Mouse (Mus musculus) kidney, postnatal 0 days (tissue): ENCODE measurements around the gene Gm10300. TPM values are rescaled to one million over a fixed set of nuclear protein-coding genes. Genes with fewer than 3 reads are reported as not detected.

Source experiments
- ATAC-seq: fragments of 200-750 bp; cut with Nextera tagmentation; replicated peaks from 2 replicates; pipeline ENCODE4 v1.8.0; 2017; ENCODE audit warnings: low read depth, moderate number of reproducible peaks, moderate TSS enrichment, moderate library complexity; ENCODE audit not compliant: low FRiP score
- DNase-seq: peaks from one replicate; pipeline ENCODE4 v3.0.0-alpha.2; 2016; ENCODE audit warnings: low spot score
- H3K27ac ChIP-seq: fragments of 300-500 bp; sonication (generic); 2 replicates; pipeline ENCODE4 v1.5.1; 2014; ENCODE audit warnings: mild to moderate bottlenecking
- H3K27me3 ChIP-seq: fragments of 300-500 bp; sonication (generic); 2 replicates; pipeline ENCODE4 v1.6.1; 2014; ENCODE audit warnings: low read length, mixed read lengths; ENCODE audit not compliant: insufficient read depth
- H3K36me3 ChIP-seq: fragments of 300-500 bp; sonication (generic); 2 replicates; pipeline ENCODE4 v1.6.1; 2014; ENCODE audit warnings: low read length, mixed read lengths; ENCODE audit not compliant: insufficient read depth
- H3K4me1 ChIP-seq: fragments of 300-500 bp; sonication (generic); replicated peaks from 2 replicates; pipeline ENCODE4 v1.6.1; 2014; ENCODE audit warnings: antibody characterized with exemption, low read length, mixed read lengths; ENCODE audit not compliant: insufficient read depth
- H3K4me2 ChIP-seq: fragments of 300-500 bp; sonication (generic); 2 replicates; pipeline ENCODE4 v1.6.1; 2014; ENCODE audit warnings: mild to moderate bottlenecking, low read length, moderate library complexity, mixed read lengths
- H3K4me3 ChIP-seq: fragments of 300-500 bp; sonication (generic); replicated peaks from 2 replicates; pipeline ENCODE4 v1.5.1; 2014; ENCODE audit warnings: low read depth, low read length
- H3K9ac ChIP-seq: fragments of 300-500 bp; sonication (generic); 2 replicates; pipeline ENCODE4 v1.6.1; 2014; ENCODE audit warnings: low read depth, low read length
- H3K9me3 ChIP-seq: fragments of 300-500 bp; sonication (generic); replicated peaks from 2 replicates; pipeline ENCODE4 v1.6.1; 2016; ENCODE audit warnings: low read length, inconsistent platforms, mixed read lengths
- CTCF ChIP-seq: IDR thresholded peaks from 2 replicates; pipeline ENCODE4 v1.5.1; 2016; ENCODE audit warnings: antibody characterized with exemption, low read depth, mild to moderate bottlenecking, moderate library complexity
- WGBS: fragments of 180-500 bp; shearing (Covaris S2); extraction: QIAGEN DNeasy Blood & Tissue Kit; methylation state at CpG from one replicate; pipeline ENCODE4 v1.1.7; 2014; 5-methylcytosine and 5-hydroxymethylcytosine counted together
- polyA plus RNA-seq: library from polyadenylated mRNA; unstranded; fragments of >200 nt; fragmentation: Nextera tagmentation; extraction: Ambion mirVana; gene quantifications from 2 replicates; pipeline ENCODE4 v1.2.1, GENCODE M21; 2015

Gm10300 gene
- polyA plus RNA-seq, 1 experiment from 2014 or later = 0.08 TPM

DNA sequence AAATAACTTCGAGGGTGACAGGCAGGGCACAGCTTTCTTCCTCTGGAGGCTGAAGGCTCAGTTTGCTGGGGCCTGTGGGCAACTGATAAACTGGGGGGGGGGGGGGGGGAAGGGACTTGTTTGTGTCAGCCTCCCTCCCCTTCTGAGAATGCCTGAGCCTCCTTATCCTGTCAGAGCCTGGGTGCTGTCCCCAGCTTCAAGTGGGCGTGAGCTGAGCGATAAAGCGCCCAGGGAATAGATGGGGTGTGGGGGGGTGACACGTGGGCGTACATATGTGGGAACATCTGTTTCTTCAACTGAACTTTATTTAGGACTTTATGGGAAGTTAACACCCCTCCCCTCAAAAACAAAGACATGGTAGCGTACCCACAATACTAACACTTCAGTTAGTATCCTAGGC, 2.9 kb downstream of the Gm10300 start:
- ATAC-seq = no peak
- 0 out of 2 replicates have a peak, but pooled peaks cover 8% of the 10 kb centered on the region for H3K4me1 ChIP-seq
- H3K27ac ChIP-seq = peak overlapping the region; percentile 72; the same call in 1 of the 2 replicates
- H3K4me2 ChIP-seq = 0 out of 2 replicates have a peak overlapping the region, but pooled peaks have one; percentile 6
- DNase-seq = no peak
- WGBS = 65% methylated on average over 7 of the region's 7 CpGs
- no peak overlapping the region for H3K4me3 ChIP-seq
- no peaks in the 10 kb centered on the region for H3K36me3 ChIP-seq
- no peak for TF ChIP-seq CTCF
- no peaks in the 10 kb centered on the region for H3K9me3 ChIP-seq
- H3K27me3 ChIP-seq = no peaks in the 10 kb centered on the region
- H3K9ac ChIP-seq = no peak overlapping the region

DNA sequence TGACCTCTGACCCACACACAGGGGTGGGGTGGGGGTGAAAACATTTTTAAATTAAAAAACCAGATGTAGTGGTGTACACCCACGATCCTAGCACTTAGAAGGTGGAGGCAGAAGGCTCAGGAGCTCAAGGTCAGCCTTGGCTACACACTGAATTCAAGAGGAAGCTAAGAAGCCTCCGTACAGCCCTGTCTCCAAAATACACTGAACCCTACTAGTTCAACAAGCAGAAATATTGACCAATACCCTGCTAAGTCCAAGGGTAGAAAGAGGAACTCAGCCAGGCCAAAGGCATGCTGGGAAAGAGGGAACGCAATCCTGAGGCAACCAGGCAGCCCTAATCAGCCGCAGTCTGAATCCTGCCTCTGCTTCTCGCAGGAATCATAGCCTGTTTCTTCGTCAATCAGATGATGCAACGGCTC, 3.8 kb downstream of the Gm10300 start:
- Histone ChIP-seq H3K4me2 (no peak overlapping the region), H3K4me1 (0 out of 2 replicates have a peak, but pooled peaks cover 8% of the 10 kb centered on the region), H3K27ac (no peak overlapping the region), H3K36me3 (no peaks in the 10 kb centered on the region), H3K27me3 (no peaks in the 10 kb centered on the region), H3K4me3 (no peak overlapping the region), H3K9ac (no peak overlapping the region), H3K9me3 (no peaks in the 10 kb centered on the region)
- DNase-seq (no peak), ATAC-seq (no peak)
- WGBS = 70% methylated on average over 7 of the region's 7 CpGs
- TF ChIP-seq CTCF = no peak

DNA sequence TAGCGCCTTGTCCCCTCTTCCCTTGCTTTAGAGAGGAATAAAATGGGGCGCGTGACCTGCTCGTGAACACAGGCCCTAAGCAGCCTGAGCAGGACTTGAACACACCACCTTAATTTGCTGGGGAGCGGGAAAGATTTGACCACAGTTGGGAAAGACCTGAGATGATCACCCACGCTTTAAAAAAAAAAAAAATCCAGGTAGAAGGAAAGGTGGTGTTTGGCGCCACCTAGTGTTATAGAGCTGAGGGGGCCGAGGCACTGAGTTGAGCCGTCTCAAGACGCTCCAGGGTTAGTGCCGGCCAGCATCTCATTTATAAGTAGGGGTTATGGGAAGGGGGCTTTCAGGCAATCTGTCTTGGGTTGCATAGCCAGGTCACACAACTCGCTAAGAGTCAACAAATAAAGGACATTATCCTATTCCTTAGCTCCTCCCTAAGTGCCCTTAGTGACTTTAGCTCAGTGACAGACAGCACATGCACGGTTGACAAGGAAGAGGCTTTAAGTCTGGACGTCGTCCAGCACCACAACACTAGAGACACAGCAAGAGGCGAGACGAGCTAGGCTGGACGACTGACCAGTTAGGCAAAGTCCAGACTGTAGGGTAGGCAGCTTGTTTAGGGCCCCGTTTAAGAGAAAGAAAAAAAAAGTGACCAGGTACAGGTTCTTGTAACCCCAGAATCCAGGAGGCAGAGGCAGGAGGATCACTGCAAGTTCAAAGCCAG, 5.2 kb downstream of the Gm10300 start:
- Histone ChIP-seq H3K36me3 (no peaks in the 10 kb centered on the region), H3K27ac (no peak overlapping the region), H3K27me3 (no peaks in the 10 kb centered on the region), H3K4me3 (no peak overlapping the region), H3K4me1 (0 out of 2 replicates have a peak, but pooled peaks cover 8% of the 10 kb centered on the region), H3K9me3 (no peaks in the 10 kb centered on the region), H3K9ac (no peak overlapping the region), H3K4me2 (no peak overlapping the region)
- peak; percentile 94 for TF ChIP-seq CTCF
- 10% methylated on average over 19 of the region's 19 CpGs for WGBS
- ATAC-seq = no peak
- peak; percentile 84 for DNase-seq

DNA sequence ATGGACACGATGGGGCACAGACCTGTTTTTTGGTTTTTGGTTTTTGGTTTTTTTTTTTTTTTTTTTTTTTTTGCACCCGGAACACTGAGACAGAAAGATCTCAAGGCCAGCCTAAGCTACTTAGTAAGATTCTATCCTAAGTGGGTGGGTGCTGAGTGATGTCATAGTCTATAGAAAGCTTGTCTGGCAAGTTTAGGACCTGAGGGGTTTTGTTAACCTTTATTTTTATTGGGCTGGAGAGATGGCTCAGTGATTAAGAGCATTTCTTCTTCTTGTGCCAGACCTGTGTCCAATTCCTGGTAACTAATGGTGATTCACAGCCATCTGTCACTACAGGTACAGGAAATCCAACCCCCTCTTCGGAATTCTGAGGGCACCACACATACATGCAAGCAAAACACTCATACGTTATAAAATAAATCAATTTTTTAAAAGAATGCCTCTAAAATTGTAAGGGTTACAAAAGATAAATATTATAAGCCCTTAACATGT, 6.0 kb downstream of the Gm10300 start:
- Histone ChIP-seq H3K27ac (no peak overlapping the region), H3K27me3 (no peaks in the 10 kb centered on the region), H3K4me3 (no peak overlapping the region), H3K9ac (no peak overlapping the region), H3K9me3 (no peaks in the 10 kb centered on the region), H3K4me2 (no peak overlapping the region), H3K4me1 (0 out of 2 replicates have a peak, but pooled peaks cover 8% of the 10 kb centered on the region), H3K36me3 (no peaks in the 10 kb centered on the region)
- no peak for TF ChIP-seq CTCF
- 57% methylated on average over 4 of the region's 4 CpGs for WGBS
- no peak for ATAC-seq
- DNase-seq = no peak

DNA sequence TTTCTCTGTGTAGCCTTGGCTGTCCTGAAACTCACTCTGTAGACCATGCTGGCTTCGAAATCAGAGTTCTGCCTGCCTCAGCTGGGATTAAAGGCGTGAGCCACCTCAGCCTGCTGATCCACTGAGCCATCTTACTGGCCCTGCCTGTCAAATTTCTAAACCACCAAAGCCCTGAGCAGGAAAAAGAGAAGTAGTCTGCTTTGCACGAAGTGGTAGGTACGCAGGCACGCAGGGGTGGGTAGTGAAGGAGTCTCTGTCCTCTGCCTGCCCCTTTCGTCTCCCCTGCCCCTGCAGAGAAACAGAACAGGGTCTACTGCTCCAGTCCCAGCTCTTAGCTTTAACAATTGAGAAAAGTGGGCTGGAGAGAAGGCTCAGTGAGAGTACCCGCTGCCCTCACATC, 10.6 kb downstream of the Gm10300 start:
- ATAC-seq (no peak), DNase-seq (no peak)
- Histone ChIP-seq H3K4me2 (no peak overlapping the region), H3K27ac (no peak overlapping the region), H3K27me3 (no peaks in the 10 kb centered on the region), H3K4me1 (no peaks in the 10 kb centered on the region), H3K9me3 (no peaks in the 10 kb centered on the region), H3K4me3 (no peak overlapping the region), H3K36me3 (no peaks in the 10 kb centered on the region), H3K9ac (no peak overlapping the region)
- 92% methylated on average over 7 of the region's 7 CpGs for WGBS
- TF ChIP-seq CTCF = no peak

DNA sequence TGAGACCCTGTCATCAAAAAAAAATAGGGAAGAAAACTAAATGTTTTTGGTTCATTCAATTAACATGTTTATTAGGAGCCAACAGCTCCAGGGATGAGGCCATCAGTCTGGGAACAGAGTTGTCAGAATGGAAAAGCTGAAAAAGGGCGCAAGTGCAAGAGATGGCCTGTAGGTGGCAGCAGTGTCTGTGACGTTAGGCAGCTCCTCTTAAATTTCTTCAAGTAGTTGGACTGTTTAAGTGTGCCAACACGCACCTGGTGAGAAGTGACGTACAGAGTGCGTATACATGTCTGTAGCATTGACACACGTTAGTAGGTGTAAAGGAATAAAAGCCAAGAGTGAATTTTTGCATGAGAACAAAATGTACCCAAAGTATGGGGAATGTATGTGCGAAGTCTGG, 14.4 kb downstream of the Gm10300 start:
- no peak; the same call in 1 of the 2 replicates for ATAC-seq
- WGBS = 15% methylated on average over 7 of the region's 7 CpGs

More for the DNA sequence above, 14.4 kb downstream of the Gm10300 start:
- no peaks in the 10 kb centered on the region for H3K9me3 ChIP-seq
- H3K27me3 ChIP-seq = no peaks in the 10 kb centered on the region
- H3K4me3 ChIP-seq = no peak overlapping the region
- H3K4me1 ChIP-seq = no peaks in the 10 kb centered on the region
- TF ChIP-seq CTCF = peak; percentile 94
- no peak overlapping the region for H3K4me2 ChIP-seq
- no peak overlapping the region for H3K9ac ChIP-seq
- DNase-seq = peak; percentile 92
- no peaks in the 10 kb centered on the region for H3K36me3 ChIP-seq
- no peak overlapping the region for H3K27ac ChIP-seq
